Mouse (Mus musculus): Measurements from ENCODE around the gene Fosl1. TPM values are rescaled to one million over a fixed set of nuclear protein-coding genes. Genes with fewer than 3 reads are reported as not detected.

The Fosl1 gene
- polyA plus RNA-seq, 1 experiment from 2014 or later: 0.59 TPM

- 92% methylated on average over 13 of the region's 13 CpGs for WGBS
- peak overlapping the region; percentile 94 for H3K4me2 ChIP-seq
- H3K4me3 ChIP-seq: peak overlapping the region; percentile 88
- H3K4me1 ChIP-seq (replicated peaks): peaks cover 49% of the 10 kb centered on the region
- peak overlapping the region; percentile 8; the same call in 1 of the 2 replicates for H3K9ac ChIP-seq
- peaks cover 40% of the 10 kb centered on the region for H3K36me3 ChIP-seq
- no peaks in the 10 kb centered on the region for H3K9me3 ChIP-seq
- no peaks in the 10 kb centered on the region for H3K27me3 ChIP-seq
- ATAC-seq (ENCODE audit: low read depth): no peak
- no peak overlapping the region for H3K27ac ChIP-seq (replicated peaks)
Observed at GRCm38 (mm10) chr19:5426640-5427290, 20.6 kb upstream of the Fosl1 start.

GRCm38 (mm10) chr19:5428083-5428482 is 19.3 kb upstream of the Fosl1 start:
- WGBS: 92% methylated on average over 2 of the region's 2 CpGs
- H3K4me2 ChIP-seq: no peak overlapping the region

DNA sequence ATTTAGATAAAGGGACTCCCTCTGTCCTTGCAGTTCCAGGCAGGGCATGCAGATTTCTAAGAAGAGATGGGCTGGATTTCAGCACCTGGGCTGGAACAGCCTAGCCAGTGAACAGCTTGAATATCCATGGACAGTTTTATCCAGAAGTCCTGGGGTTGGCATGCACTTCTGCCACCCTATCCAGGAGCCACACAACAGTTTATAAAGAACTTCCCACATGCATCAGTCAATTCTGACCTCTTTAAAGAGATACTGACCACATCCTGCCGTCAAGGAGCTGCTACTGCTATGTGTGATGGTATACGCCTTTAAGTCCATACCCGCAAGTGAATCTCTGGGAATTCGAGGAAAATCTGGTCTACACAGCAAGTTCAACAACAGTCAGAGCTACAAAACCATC is 18.1 kb upstream of the Fosl1 start:
- no peak for ATAC-seq (ENCODE audit: low read depth)
- no peak overlapping the region for H3K4me2 ChIP-seq
- no peak overlapping the region for H3K27ac ChIP-seq (replicated peaks)
- 0 out of 2 replicates have a peak, but pooled peaks cover under 1% of the 10 kb centered on the region for H3K27me3 ChIP-seq
- 83% methylated on average over 4 of the region's 4 CpGs for WGBS
- H3K9ac ChIP-seq: no peak overlapping the region
- no peak overlapping the region for H3K4me3 ChIP-seq
- peaks cover 43% of the 10 kb centered on the region for H3K4me1 ChIP-seq (replicated peaks)
- H3K36me3 ChIP-seq: peaks cover 25% of the 10 kb centered on the region
- H3K9me3 ChIP-seq: no peaks in the 10 kb centered on the region

More at GRCm38 (mm10) chr19:5428083-5428482, 19.3 kb upstream of the Fosl1 start:
- Histone ChIP-seq H3K9ac (no peak overlapping the region), H3K27me3 (no peaks in the 10 kb centered on the region), H3K4me1 (replicated peaks) (peaks cover 43% of the 10 kb centered on the region), H3K27ac (replicated peaks) (no peak overlapping the region), H3K36me3 (peaks cover 29% of the 10 kb centered on the region), H3K4me3 (no peak overlapping the region), H3K9me3 (no peaks in the 10 kb centered on the region)
- no peak for ATAC-seq (ENCODE audit: low read depth)

DNA sequence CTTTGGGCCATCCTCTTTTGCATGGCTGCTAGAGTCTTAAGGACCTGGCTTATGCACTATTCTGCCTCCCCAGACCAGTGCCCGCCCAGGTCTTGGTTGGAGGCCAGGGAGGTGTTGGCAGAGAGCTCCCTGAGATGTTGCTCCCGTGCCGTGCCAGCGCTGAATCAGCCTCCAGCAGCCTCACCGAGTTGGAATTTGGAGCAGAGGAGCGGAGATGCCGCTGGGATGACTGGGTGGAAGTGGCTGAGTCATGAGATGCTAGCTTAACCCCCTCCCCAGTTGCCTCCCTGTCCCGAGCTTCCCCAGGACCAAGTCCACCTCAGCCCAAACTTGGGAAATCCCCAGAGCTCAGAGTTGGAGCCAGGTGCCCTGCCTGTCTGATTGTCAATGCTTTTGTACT is 17.5 kb upstream of the Fosl1 start:
- Histone ChIP-seq H3K9me3 (no peaks in the 10 kb centered on the region), H3K9ac (no peak overlapping the region), H3K27ac (replicated peaks) (no peak overlapping the region), H3K4me1 (replicated peaks) (peaks cover 43% of the 10 kb centered on the region), H3K4me3 (no peak overlapping the region), H3K27me3 (0 out of 2 replicates have a peak, but pooled peaks cover 4% of the 10 kb centered on the region), H3K4me2 (no peak overlapping the region), H3K36me3 (peaks cover 25% of the 10 kb centered on the region)
- ATAC-seq (ENCODE audit: low read depth): no peak
- WGBS: 77% methylated on average over 8 of the region's 8 CpGs

GRCm38 (mm10) chr19:5430408-5430807 is 16.9 kb upstream of the Fosl1 start:
- Histone ChIP-seq H3K9ac (no peak overlapping the region), H3K27ac (replicated peaks) (no peak overlapping the region), H3K36me3 (peaks cover 25% of the 10 kb centered on the region), H3K27me3 (peaks cover 8% of the 10 kb centered on the region; the same call in 1 of the 2 replicates), H3K4me2 (no peak overlapping the region), H3K4me3 (no peak overlapping the region), H3K9me3 (no peaks in the 10 kb centered on the region), H3K4me1 (replicated peaks) (peaks cover 43% of the 10 kb centered on the region)
- 71% methylated on average over 1 of the region's 1 CpGs for WGBS
- ATAC-seq (ENCODE audit: low read depth): no peak

GRCm38 (mm10) chr19:5431911-5432464 is 15.4 kb upstream of the Fosl1 start:
- ATAC-seq (ENCODE audit: low read depth): no peak

DNA sequence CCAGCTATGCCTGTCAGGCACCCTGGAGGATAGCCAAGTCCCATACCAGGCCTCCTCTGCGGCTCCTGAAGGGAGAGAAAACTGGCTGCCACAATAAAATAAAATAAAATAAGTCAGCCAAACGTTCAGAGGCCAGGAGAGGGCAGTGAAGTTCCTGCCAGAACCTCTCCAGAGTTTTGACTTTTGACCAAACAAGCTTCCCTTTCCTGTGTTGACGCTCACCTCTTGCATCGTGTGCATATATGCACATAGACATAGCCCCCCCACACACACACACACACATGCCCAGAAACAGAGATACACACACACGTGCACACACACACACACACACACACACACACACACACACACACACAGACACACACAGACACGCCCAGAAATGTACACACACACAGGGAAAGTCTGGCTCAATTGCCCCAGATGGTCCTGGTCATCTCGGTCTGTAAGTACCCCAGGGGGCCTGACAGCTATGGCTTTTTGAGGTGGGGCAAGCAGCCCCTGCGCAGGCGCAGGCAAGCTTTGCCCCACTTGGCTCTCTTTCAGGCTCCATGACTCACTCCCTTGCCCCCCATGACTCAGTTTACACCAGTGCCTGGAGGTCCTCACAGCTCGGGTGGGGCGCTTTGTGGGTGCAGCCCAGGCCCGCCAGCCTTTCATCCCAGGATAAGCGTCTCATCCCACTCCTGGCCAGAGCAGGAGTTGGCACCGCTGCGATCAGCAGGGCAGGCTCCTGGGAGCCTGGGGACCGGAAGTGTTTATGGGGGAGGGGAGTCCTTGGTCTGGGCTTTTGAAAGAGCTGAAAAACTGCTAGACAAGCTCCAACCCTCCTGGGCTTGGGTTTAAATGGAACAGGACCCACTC is 14.1 kb upstream of the Fosl1 start:
- H3K4me2 ChIP-seq: peak overlapping the region; percentile 57
- H3K27me3 ChIP-seq: peaks cover 8% of the 10 kb centered on the region; the same call in 1 of the 2 replicates
- H3K4me1 ChIP-seq (replicated peaks): peaks cover 19% of the 10 kb centered on the region
- H3K9ac ChIP-seq: peak overlapping the region; percentile 60
- no peaks in the 10 kb centered on the region for H3K9me3 ChIP-seq
- H3K27ac ChIP-seq (replicated peaks): peak overlapping the region; percentile 53; the same call in 1 of the 2 replicates
- 11% methylated on average over 16 of the region's 16 CpGs for WGBS
- peak; percentile 57 for ATAC-seq (ENCODE audit: low read depth)
- H3K36me3 ChIP-seq: peaks cover 5% of the 10 kb centered on the region; the same call in 1 of the 2 replicates
- H3K4me3 ChIP-seq: peak overlapping the region; percentile 27

More at GRCm38 (mm10) chr19:5431911-5432464, 15.4 kb upstream of the Fosl1 start:
- Histone ChIP-seq H3K4me1 (replicated peaks) (peaks cover 28% of the 10 kb centered on the region), H3K36me3 (peaks cover 15% of the 10 kb centered on the region), H3K27ac (replicated peaks) (no peak overlapping the region), H3K9ac (no peak overlapping the region), H3K9me3 (no peaks in the 10 kb centered on the region), H3K4me3 (no peak overlapping the region), H3K27me3 (peaks cover 8% of the 10 kb centered on the region; the same call in 1 of the 2 replicates), H3K4me2 (no peak overlapping the region)
- WGBS: 80% methylated on average over 4 of the region's 4 CpGs

GRCm38 (mm10) chr19:5433951-5434350 is 13.4 kb upstream of the Fosl1 start:
- Histone ChIP-seq H3K9ac (0 out of 2 replicates have a peak overlapping the region, but pooled peaks have one; percentile 60), H3K4me1 (replicated peaks) (peaks cover 17% of the 10 kb centered on the region), H3K9me3 (no peaks in the 10 kb centered on the region), H3K4me3 (no peak overlapping the region), H3K27me3 (peaks cover 8% of the 10 kb centered on the region; the same call in 1 of the 2 replicates), H3K4me2 (peak overlapping the region; percentile 57), H3K36me3 (peaks cover 5% of the 10 kb centered on the region; the same call in 1 of the 2 replicates), H3K27ac (replicated peaks) (peak overlapping the region; percentile 53; the same call in 1 of the 2 replicates)
- WGBS: 65% methylated on average over 7 of the region's 7 CpGs
- ATAC-seq (ENCODE audit: low read depth): no peak

DNA sequence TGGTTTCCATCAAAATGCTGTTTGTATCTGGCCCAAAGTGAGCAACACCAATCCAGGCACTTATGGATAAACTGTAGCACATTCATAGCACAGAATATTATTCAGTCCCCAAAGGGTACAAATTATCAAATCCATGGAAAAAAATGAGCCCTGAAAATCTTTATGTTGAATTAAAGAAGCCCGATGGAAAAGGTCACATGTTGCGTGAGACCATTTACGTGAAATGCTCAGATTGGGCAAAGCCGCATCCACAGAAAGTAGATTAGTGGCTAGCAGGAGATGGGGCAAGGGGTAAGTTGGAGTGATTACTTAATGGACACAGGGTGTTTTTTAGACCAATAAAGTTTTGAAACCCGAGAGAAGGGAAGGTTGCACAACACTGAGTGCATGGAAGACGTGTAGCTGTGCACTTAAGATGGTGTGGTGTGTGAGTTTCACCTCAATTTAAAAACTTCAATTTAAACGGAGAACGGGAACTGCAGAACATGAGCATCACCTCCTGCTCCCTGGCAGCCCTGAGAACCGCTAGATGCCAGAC is 2.9 kb upstream of the Fosl1 start:
- Histone ChIP-seq H3K27me3 (peaks cover 60% of the 10 kb centered on the region), H3K4me3 (no peak overlapping the region), H3K27ac (replicated peaks) (no peak overlapping the region), H3K4me1 (replicated peaks) (peaks cover 18% of the 10 kb centered on the region), H3K36me3 (no peaks in the 10 kb centered on the region), H3K9ac (no peak overlapping the region), H3K9me3 (peaks cover 4% of the 10 kb centered on the region; the same call in 1 of the 2 replicates), H3K4me2 (no peak overlapping the region)
- no peak for ATAC-seq (ENCODE audit: low read depth)
- 66% methylated on average over 9 of the region's 9 CpGs for WGBS

DNA sequence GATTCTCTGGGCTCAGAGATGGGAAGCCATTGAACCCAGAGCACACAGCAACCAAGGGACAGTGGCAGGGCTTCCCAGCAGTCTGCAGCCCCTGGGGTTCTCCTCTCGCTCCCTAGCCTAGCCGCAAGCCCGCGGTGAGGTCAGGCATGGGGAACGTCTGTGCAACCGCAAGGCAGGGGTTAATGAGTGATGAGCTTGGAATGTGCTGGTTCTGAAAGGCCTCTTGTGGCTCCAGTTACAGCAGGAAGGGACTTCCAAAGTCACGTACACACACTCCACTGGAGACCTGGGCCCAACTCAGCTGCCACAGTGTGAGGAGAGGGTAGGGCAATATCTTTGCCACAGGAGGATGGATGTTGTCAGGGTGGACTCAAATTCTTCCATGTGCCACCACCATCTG is 2.4 kb upstream of the Fosl1 start:
- Histone ChIP-seq H3K4me1 (replicated peaks) (peaks cover 18% of the 10 kb centered on the region), H3K4me2 (no peak overlapping the region), H3K9ac (no peak overlapping the region), H3K27me3 (peaks cover 65% of the 10 kb centered on the region), H3K4me3 (no peak overlapping the region), H3K9me3 (peaks cover 4% of the 10 kb centered on the region; the same call in 1 of the 2 replicates), H3K27ac (replicated peaks) (no peak overlapping the region), H3K36me3 (no peaks in the 10 kb centered on the region)
- ATAC-seq (ENCODE audit: low read depth): no peak
- 39% methylated on average over 7 of the region's 7 CpGs for WGBS

DNA sequence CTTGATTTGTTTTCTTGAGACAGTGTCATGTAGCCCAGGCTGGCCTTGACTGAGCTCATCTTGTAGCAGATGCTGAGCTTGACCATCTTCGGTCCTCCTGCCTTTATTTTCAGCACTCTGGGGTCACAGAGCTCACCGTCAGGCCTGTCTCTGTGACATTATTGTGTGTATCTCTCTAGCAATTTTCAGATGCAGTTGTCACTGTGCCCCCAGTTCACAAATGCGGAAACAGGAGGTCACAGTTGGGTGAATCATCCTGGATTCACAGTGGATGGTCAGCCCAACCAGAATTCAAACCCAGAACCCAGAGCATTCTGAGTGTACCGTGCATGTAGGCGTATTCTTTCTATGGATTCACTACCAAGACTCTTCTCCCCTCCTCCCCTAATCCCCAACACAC is 1.6 kb upstream of the Fosl1 start:
- Histone ChIP-seq H3K9me3 (no peaks in the 10 kb centered on the region; the same call in 1 of the 2 replicates), H3K36me3 (no peaks in the 10 kb centered on the region), H3K9ac (no peak overlapping the region), H3K27me3 (peaks cover 73% of the 10 kb centered on the region), H3K27ac (replicated peaks) (no peak overlapping the region), H3K4me2 (no peak overlapping the region), H3K4me3 (no peak overlapping the region), H3K4me1 (replicated peaks) (peaks cover 18% of the 10 kb centered on the region)
- 88% methylated on average over 5 of the region's 5 CpGs for WGBS
- ATAC-seq (ENCODE audit: low read depth): no peak

All from neural tube, embryonic 13.5 days (tissue).